Mouse (Mus musculus) cerebellum, adult 2 months (tissue): ENCODE measurements around the gene Spsb4.

Experiments used
- CTCF ChIP-seq: fragments of 200-500 bp; IDR thresholded peaks from 2 replicates; pipeline ENCODE4 v1.5.1; 2011; ENCODE audit warnings: low read depth, mild to moderate bottlenecking, control low read depth, low read length, moderate library complexity, borderline replicate concordance; ENCODE audit not compliant: insufficient read depth
- POLR2A ChIP-seq: fragments of 200-500 bp; IDR thresholded peaks from 2 replicates; pipeline ENCODE4 v1.6.1; 2011; ENCODE audit warnings: low read length, control low read depth, borderline replicate concordance; ENCODE audit not compliant: insufficient read depth

- TF ChIP-seq POLR2A, result no peak
- TF ChIP-seq CTCF, result no peak
Observed at GRCm38 (mm10) chr9:97013153-97013552, 5.5 kb downstream of the Spsb4 start.
